Mouse (Mus musculus) CD4-positive, CD25-positive, alpha-beta regulatory T cell, adult 2 months (primary cell): ENCODE measurements around the gene Adgrg2.

Experiments
- DNase-seq: peaks from one replicate; pipeline ENCODE4 v3.0.0-alpha.2; 2012; ENCODE audit warnings: low read depth, low spot score

Gene Adgrg2

DNA sequence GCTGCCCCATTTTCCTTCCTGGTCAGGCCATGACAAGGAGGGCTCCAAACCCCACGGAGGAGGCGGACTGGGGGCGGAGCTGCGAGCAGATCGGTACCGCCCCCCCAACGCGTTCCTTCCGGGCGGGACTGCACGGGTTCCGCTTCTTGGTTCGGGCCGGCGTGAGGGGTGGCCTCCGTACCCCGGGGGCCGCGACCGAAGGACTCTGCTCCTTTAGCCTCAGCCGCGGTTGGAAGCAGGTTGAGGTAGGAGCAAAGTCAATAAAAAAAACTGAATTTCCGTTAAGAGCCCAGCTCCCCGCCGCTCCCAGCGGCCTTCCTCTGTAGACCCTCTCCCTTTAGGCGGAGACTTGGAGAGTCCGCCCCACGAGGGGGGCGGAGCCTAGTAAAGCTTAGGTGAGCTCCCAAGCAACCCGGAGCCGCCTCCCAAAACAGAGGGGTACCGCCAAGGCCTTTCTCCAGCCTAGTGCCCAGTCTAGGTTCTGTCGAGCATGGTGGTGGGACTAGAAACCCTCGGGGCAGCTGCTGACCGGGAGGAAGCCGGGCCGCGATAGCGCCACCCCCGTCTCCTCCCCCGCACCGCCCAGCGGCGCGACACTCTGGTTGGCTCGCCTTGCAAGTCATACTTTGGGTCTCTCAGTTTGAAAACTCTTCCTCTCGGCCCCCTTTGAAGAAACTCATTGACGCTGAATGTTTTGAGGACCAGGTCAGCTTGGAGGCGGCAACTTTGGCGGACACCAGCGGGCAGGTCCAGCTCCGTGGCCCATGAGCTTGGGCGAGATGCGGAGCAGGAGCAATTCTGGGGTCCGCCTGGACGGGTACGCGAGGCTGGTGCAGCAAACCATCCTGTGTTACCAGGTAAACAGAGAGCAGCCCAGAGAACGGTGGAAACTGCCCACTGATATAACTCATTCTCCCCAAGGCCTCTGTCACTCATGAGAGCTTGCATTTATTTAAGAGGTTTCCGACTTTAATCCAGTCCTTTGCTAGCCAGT lies 111.9 kb downstream of the Adgrg2 start, which contains the start of gene Phka2:
Gene Phka2, plus strand, starts transcription at position 119 of the 994 bp plus-strand sequence.
- peak; percentile 91 for DNase-seq

DNA sequence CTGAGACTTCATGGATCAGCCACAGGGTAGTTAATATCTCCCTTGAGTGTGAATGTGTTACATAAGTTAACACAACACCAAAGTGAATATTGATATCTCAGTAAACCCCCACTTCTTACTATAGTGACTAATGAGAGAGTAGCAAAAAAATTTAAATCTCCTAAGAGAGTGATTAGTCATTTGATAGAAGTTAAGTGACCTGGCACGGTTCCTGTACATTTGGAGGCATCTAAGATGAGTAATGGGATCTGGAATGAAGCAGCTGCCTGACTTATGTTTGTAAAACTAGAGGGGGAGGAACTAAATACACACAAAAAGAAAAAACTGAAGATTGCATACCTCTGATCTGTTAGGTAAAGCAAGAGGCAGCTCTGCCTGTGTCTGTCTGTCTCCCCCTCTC lies 118.6 kb downstream of the Adgrg2 start:
- no peak for DNase-seq

- no peak for DNase-seq
Observed at GRCm38 (mm10) chrX:160510197-160510596, 119.7 kb downstream of the Adgrg2 start.

- no peak for DNase-seq
Observed at GRCm38 (mm10) chrX:160516027-160516426, 125.5 kb downstream of the Adgrg2 start.

- no peak for DNase-seq
Observed at GRCm38 (mm10) chrX:160542772-160543171, 152.3 kb downstream of the Adgrg2 start.
